Mouse (Mus musculus) gastrocnemius, postnatal 25 days (tissue): ENCODE results near the gene Zfp109. TPM values are rescaled to one million over a fixed set of nuclear protein-coding genes. Genes with fewer than 3 reads are reported as not detected.
A peak's percentile ranks its signal among the peaks of the same experiment; 100 is the strongest.
"Not testable (repeated sequence)": the region's sequence is repeated elsewhere in the genome, so short reads cannot be mapped to it uniquely, and the experiment has no call there.

Source experiments
- DNase-seq: peaks from one replicate; pipeline ENCODE4 v3.0.0; 2022
- long read RNA-seq, 2 experiments: library from polyadenylated mRNA; stranded (forward); transcript quantifications; one replicate each; pipeline ENCODE4 v2.0.0; 2021
- total RNA-seq, 2 experiments: library from RNA; stranded (reverse); gene quantifications; 1 replicate in 1 of 2; 2 replicates in 1 of 2; pipeline ENCODE4 v1.2.3; 2021

The Zfp109 gene
- 1 to 10 TPM; 2.2 TPM for total RNA-seq
- long read RNA-seq, experiment 1: 0 reads
- long read RNA-seq, experiment 2: 0 reads

GRCm38 (mm10) chr7:24237040-24237791, at the start of gene Zfp109:
Zfp109 (minus strand) TSS chr7:24237560.
- peak; percentile 44 for DNase-seq

GRCm38 (mm10) chr7:24286916-24287315, 49.6 kb upstream of the Zfp109 start:
- DNase-seq: no peak

- no peak for DNase-seq
Observed at GRCm38 (mm10) chr7:24286090-24286489, 48.7 kb upstream of the Zfp109 start.

GRCm38 (mm10) chr7:24280858-24281145, 43.4 kb upstream of the Zfp109 start:
- no peak for DNase-seq

- no peak for DNase-seq
Observed at GRCm38 (mm10) chr7:24280031-24280857, 42.9 kb upstream of the Zfp109 start.

GRCm38 (mm10) chr7:24278771-24279170, 41.4 kb upstream of the Zfp109 start:
- not testable (repeated sequence) for DNase-seq

GRCm38 (mm10) chr7:24274456-24274855, 37.1 kb upstream of the Zfp109 start:
- no peak for DNase-seq

GRCm38 (mm10) chr7:24271191-24271590, 33.8 kb upstream of the Zfp109 start:
- DNase-seq: no peak

- peak; percentile 72 for DNase-seq
Observed at GRCm38 (mm10) chr7:24270288-24270672, 32.9 kb upstream of the Zfp109 start, which contains the start of gene Zfp93. Zfp93 (plus strand) TSS chr7:24270420.

- DNase-seq: no peak
Observed at GRCm38 (mm10) chr7:24269667-24270287, 32.4 kb upstream of the Zfp109 start.

GRCm38 (mm10) chr7:24269256-24269655, 31.9 kb upstream of the Zfp109 start:
- no peak for DNase-seq

- DNase-seq: no peak
Observed at GRCm38 (mm10) chr7:24268176-24269155, 31.1 kb upstream of the Zfp109 start.

- DNase-seq: no peak
Observed at GRCm38 (mm10) chr7:24260000-24260312, 22.6 kb upstream of the Zfp109 start.

GRCm38 (mm10) chr7:24259306-24259999, 22.1 kb upstream of the Zfp109 start:
- no peak for DNase-seq

GRCm38 (mm10) chr7:24254633-24255474, 17.5 kb upstream of the Zfp109 start, which contains the start of gene Zfp108:
Zfp108 (plus strand) TSS chr7:24254794.
- peak; percentile 81 for DNase-seq

GRCm38 (mm10) chr7:24253779-24254615, 16.6 kb upstream of the Zfp109 start:
- no peak for DNase-seq

- no peak for DNase-seq
Observed at GRCm38 (mm10) chr7:24211343-24211742, 26.0 kb downstream of the Zfp109 start, which contains the start of gene Zfp111. Zfp111 (minus strand) TSS chr7:24211443.

GRCm38 (mm10) chr7:24210296-24210695, 27.1 kb downstream of the Zfp109 start:
- no peak for DNase-seq

GRCm38 (mm10) chr7:24208282-24208886, 29.0 kb downstream of the Zfp109 start:
- DNase-seq: no peak
